Mouse (Mus musculus): Measurements from ENCODE around the gene Slc44a5. TPM values are rescaled to one million over a fixed set of nuclear protein-coding genes. Genes with fewer than 3 reads are reported as not detected.

Gene Slc44a5
- total and polyA plus RNA-seq, 3 experiments = 0.14 to 0.25 TPM; not detected in 1

DNA sequence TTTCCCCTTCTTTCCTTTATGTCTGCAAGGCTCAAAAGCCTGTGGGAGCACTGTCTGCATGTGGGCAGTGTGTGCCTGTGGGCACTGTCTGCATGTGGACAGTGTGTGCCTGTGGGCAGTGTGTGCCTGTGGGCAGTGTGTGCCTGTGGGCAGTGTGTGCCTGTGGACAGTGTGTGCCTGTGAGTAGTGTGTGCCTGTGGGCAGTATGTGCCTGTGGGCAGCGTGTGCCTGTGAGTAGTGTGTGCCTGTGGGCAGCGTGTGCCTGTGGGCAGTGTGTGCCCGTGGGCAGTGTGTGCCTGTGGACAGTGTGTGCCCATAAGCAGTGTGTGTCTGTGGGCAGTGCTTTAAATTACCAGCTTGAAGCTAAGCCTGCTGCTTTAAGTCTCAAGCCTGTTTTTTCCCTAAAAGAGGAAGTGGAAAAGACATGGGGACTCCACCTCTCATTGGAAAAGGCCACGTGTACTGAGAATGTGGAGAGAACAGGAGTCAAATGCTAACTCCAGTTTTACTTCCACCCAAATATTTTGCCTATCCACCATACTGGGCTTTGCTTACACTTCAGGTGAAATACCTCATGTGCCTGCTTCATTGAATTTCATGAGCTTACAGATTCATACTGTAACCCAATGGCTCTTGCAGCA, 315.3 kb downstream of the Slc44a5 start:
- H3K27ac ChIP-seq = no peak overlapping the region
- H3K4me3 ChIP-seq = no peak overlapping the region
- 73% methylated on average over 4 of the region's 4 CpGs for WGBS
- no peaks in the 10 kb centered on the region for H3K27me3 ChIP-seq (ENCODE audit: control insufficient read depth, insufficient read depth, low read length)
- TF ChIP-seq EP300 (IDR thresholded peaks at IDR 0.05; ENCODE audit: insufficient read depth, low read depth, low read length) (no peak), CTCF (IDR thresholded peaks at IDR 0.05) (no peak), POLR2A (IDR thresholded peaks at IDR 0.05; ENCODE audit: insufficient read depth, low read depth, low read length) (no peak)
- DNase-seq = no peak
- no peak overlapping the region for H3K9ac ChIP-seq (ENCODE audit: low read depth, low read length)
- intact Hi-C loops (cut with DNase I) = no loop called here
- no peaks in the 10 kb centered on the region for H3K36me3 ChIP-seq (ENCODE audit: control insufficient read depth, insufficient read depth, low read length)
- no peaks in the 10 kb centered on the region for H3K4me1 ChIP-seq (ENCODE audit: control insufficient read depth, insufficient read depth, low read length)
- H3K79me2 ChIP-seq (replicated peaks; ENCODE audit: control insufficient read depth, insufficient read depth, low read length) = no peaks in the 10 kb centered on the region

DNA sequence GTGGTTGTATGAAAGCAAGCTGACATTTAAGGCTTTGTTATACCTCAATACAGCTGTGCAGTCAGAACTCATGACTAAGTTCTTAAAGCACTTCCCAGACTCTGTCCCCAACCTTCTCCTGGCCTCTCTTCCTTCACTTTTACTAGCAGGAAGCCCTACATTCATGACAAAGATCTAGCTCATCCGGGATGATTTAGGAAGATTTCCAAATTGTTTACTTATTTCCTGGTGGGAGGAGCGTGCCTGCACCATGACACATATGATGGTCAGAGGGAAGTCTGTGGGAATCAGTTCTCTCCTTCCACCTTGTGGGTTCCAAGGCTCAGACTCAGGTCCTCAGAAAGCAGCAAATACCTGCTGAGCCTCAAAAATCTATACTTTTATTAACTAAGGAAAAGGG, 317.1 kb downstream of the Slc44a5 start:
- intact Hi-C loops (cut with DNase I) = no loop called here
- no peak overlapping the region for H3K4me3 ChIP-seq
- no peak overlapping the region for H3K9ac ChIP-seq (ENCODE audit: low read depth, low read length)
- WGBS = 32% methylated on average over 2 of the region's 2 CpGs
- DNase-seq = no peak
- TF ChIP-seq POLR2A (IDR thresholded peaks at IDR 0.05; ENCODE audit: insufficient read depth, low read depth, low read length) = no peak
- TF ChIP-seq CTCF (IDR thresholded peaks at IDR 0.05) = no peak
- no peak for TF ChIP-seq EP300 (IDR thresholded peaks at IDR 0.05; ENCODE audit: insufficient read depth, low read depth, low read length)
- no peaks in the 10 kb centered on the region for H3K79me2 ChIP-seq (replicated peaks; ENCODE audit: control insufficient read depth, insufficient read depth, low read length)
- no peaks in the 10 kb centered on the region for H3K27me3 ChIP-seq (ENCODE audit: control insufficient read depth, insufficient read depth, low read length)
- H3K27ac ChIP-seq = no peak overlapping the region
- no peaks in the 10 kb centered on the region for H3K36me3 ChIP-seq (ENCODE audit: control insufficient read depth, insufficient read depth, low read length)
- H3K4me1 ChIP-seq (ENCODE audit: control insufficient read depth, insufficient read depth, low read length) = no peaks in the 10 kb centered on the region

DNA sequence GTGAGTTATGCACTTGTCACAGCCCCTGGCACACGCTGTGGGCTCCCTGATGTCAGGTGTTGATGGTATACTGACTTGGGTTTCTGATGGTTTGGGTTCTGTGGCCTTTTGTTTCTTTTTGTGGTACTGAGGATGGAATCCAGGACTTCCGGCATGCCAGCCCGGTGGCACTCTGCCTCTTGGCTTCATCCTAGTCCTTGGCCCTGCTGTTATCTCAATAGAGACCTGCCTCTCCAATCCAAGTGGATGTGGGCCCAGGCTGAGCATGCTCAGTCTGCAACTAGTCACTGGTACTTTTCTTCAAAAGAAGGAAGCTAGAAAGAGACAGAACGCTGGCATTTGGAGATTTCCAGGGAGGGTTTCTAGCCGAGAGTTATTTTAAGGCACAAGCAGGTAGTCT, 318.9 kb downstream of the Slc44a5 start:
- 49% methylated on average over 5 of the region's 5 CpGs for WGBS
- no peaks in the 10 kb centered on the region for H3K36me3 ChIP-seq (ENCODE audit: control insufficient read depth, insufficient read depth, low read length)

GRCm38 (mm10) chr3:154293839-154294490, 320.7 kb downstream of the Slc44a5 start:
- Histone ChIP-seq H3K36me3 (ENCODE audit: control insufficient read depth, insufficient read depth, low read length) (no peaks in the 10 kb centered on the region), H3K27ac (no peak overlapping the region), H3K9ac (ENCODE audit: low read depth, low read length) (no peak overlapping the region), H3K4me3 (no peak overlapping the region), H3K79me2 (replicated peaks; ENCODE audit: control insufficient read depth, insufficient read depth, low read length) (no peaks in the 10 kb centered on the region), H3K4me1 (ENCODE audit: control insufficient read depth, insufficient read depth, low read length) (no peaks in the 10 kb centered on the region), H3K27me3 (ENCODE audit: control insufficient read depth, insufficient read depth, low read length) (no peaks in the 10 kb centered on the region)
- TF ChIP-seq CTCF (IDR thresholded peaks at IDR 0.05) (no peak), POLR2A (IDR thresholded peaks at IDR 0.05; ENCODE audit: insufficient read depth, low read depth, low read length) (no peak), EP300 (IDR thresholded peaks at IDR 0.05; ENCODE audit: insufficient read depth, low read depth, low read length) (no peak)
- DNase-seq = no peak
- intact Hi-C loops (cut with DNase I) = no loop called here
- 56% methylated on average over 9 of the region's 9 CpGs for WGBS

More for the DNA sequence above, 318.9 kb downstream of the Slc44a5 start:
- H3K9ac ChIP-seq (ENCODE audit: low read depth, low read length) = no peak overlapping the region
- no peaks in the 10 kb centered on the region for H3K4me1 ChIP-seq (ENCODE audit: control insufficient read depth, insufficient read depth, low read length)
- no peaks in the 10 kb centered on the region for H3K27me3 ChIP-seq (ENCODE audit: control insufficient read depth, insufficient read depth, low read length)
- H3K79me2 ChIP-seq (replicated peaks; ENCODE audit: control insufficient read depth, insufficient read depth, low read length) = no peaks in the 10 kb centered on the region
- no peak overlapping the region for H3K4me3 ChIP-seq
- H3K27ac ChIP-seq = no peak overlapping the region
- no peak for DNase-seq
- intact Hi-C loops (cut with DNase I) = no loop called here
- TF ChIP-seq EP300 (IDR thresholded peaks at IDR 0.05; ENCODE audit: insufficient read depth, low read depth, low read length) = no peak
- TF ChIP-seq POLR2A (IDR thresholded peaks at IDR 0.05; ENCODE audit: insufficient read depth, low read depth, low read length) = no peak
- TF ChIP-seq CTCF (IDR thresholded peaks at IDR 0.05) = no peak

DNA sequence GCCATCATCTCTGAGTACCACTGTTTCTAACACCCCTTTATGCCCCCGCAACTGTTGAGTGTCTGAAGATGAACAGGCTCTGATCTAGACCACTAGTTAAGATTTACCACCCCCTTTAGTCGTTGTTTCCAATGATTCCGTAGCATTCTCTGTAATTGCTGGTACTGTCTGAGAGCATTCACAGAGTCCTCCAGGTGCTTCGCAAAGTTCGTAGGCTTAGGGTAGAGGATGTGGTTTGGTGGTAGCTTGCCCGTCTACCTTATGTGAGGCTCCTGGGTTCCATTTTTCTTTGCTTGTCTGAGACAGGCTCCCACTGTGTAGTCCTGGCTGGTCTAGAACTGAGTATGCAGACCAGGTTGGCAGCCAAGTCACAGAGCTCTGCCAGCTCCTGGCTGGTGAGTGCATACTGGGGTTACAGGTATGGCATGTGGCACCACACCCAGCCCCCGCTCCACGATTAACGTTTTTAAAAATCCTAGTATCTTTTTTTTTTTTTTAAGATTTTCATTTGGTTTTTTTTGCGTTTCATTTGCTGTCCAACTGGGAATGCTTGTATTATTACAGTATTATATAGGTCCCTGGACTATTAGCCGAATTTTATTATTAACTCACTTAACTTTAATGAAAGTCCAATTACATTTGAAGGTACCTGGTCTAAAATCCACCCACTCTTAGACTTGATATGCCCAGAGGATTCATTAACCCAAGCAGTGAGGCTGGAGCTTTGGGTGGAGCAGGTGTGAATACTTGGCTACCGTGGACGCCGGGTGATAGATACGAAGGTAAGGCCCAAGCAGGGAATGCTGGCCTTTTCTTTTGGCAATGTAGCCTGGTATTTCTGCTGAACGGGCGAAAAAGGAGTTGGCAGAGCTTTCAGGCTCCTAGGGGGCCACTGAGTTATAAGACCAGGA, 321.9 kb downstream of the Slc44a5 start:
- Histone ChIP-seq H3K4me3 (no peak overlapping the region), H3K79me2 (replicated peaks; ENCODE audit: control insufficient read depth, insufficient read depth, low read length) (no peaks in the 10 kb centered on the region), H3K36me3 (ENCODE audit: control insufficient read depth, insufficient read depth, low read length) (no peaks in the 10 kb centered on the region), H3K9ac (ENCODE audit: low read depth, low read length) (no peak overlapping the region), H3K27me3 (ENCODE audit: control insufficient read depth, insufficient read depth, low read length) (no peaks in the 10 kb centered on the region), H3K4me1 (ENCODE audit: control insufficient read depth, insufficient read depth, low read length) (no peaks in the 10 kb centered on the region), H3K27ac (no peak overlapping the region)
- TF ChIP-seq EP300 (IDR thresholded peaks at IDR 0.05; ENCODE audit: insufficient read depth, low read depth, low read length) (no peak), POLR2A (IDR thresholded peaks at IDR 0.05; ENCODE audit: insufficient read depth, low read depth, low read length) (no peak), CTCF (IDR thresholded peaks at IDR 0.05) (no peak)
- DNase-seq = no peak
- intact Hi-C loops (cut with DNase I) = no loop called here
- 89% methylated on average over 17 of the region's 17 CpGs for WGBS
